11 mouse cellular contexts compared by ENCODE assay signal in genomic region chr11:88424034-88424767, GRCm38 (mm10).
DNase-seq lines count a peak whose midpoint lies in the region; ATAC-seq lines count a peak whose summit lies in the region.
"Had no signal": no experiment of that assay in that cellular context is flagged by ENCODE, and none has a peak within 500 bp of the region (broad histone marks: within the 10 kb centered on the region; RNA-seq: fewer than 3 reads in every experiment).

No protein-coding gene starts in this region.

- WGBS in heart, embryonic 10.5 days, result 70% methylated on average over 20 of the region's 20 CpGs
- WGBS in hindbrain, embryonic 15.5 days, result 17% methylated on average over 20 of the region's 20 CpGs
- 20% methylated on average over 20 of the region's 20 CpGs for WGBS in neural tube, embryonic 15.5 days

- H3K4me1 ChIP-seq in heart, embryonic 10.5 days, result peaks cover 79% of the 10 kb centered on the region
- H3K4me1 ChIP-seq in hindbrain, embryonic 15.5 days (replicated peaks), result peaks cover 86% of the 10 kb centered on the region
- H3K4me1 ChIP-seq in neural tube, embryonic 15.5 days, result peaks cover 81% of the 10 kb centered on the region

- no peak for DNase-seq in heart, embryonic 10.5 days (ENCODE audit: low spot score)
- DNase-seq in heart, postnatal 10 days, result no peak
- peak; percentile 35 for DNase-seq in lung, postnatal 10 days
- no peak for DNase-seq in lung, postnatal 25 days (ENCODE audit: low spot score)
- DNase-seq in urinary bladder, adult 18-20 months (ENCODE audit: low spot score in 2 of 2), result no peak
- DNase-seq in retina, postnatal 1 day, result no peak
- DNase-seq: adrenal gland, adult 2 months; spleen, adult 18-20 months had no signal

- no peak; the same call in 1 of the 2 replicates for ATAC-seq in hindbrain, embryonic 15.5 days (ENCODE audit: low FRiP score, low read depth)
- no peak for ATAC-seq in neural tube, embryonic 15.5 days (ENCODE audit: low FRiP score)
- ATAC-seq: intestine, postnatal 0 days had no signal

- H3K36me3 ChIP-seq in heart, embryonic 10.5 days, result no peaks in the 10 kb centered on the region
- no peaks in the 10 kb centered on the region for H3K36me3 ChIP-seq in hindbrain, embryonic 15.5 days
- no peaks in the 10 kb centered on the region for H3K36me3 ChIP-seq in neural tube, embryonic 15.5 days

- H3K27me3 ChIP-seq in heart, embryonic 10.5 days (ENCODE audit: insufficient read depth, poor library complexity, severe bottlenecking), result no peaks in the 10 kb centered on the region
- no peaks in the 10 kb centered on the region for H3K27me3 ChIP-seq in hindbrain, embryonic 15.5 days
- no peaks in the 10 kb centered on the region for H3K27me3 ChIP-seq in neural tube, embryonic 15.5 days (replicated peaks)

- H3K9me3 ChIP-seq in heart, embryonic 10.5 days, result no peaks in the 10 kb centered on the region
- H3K9me3 ChIP-seq in hindbrain, embryonic 15.5 days, result no peaks in the 10 kb centered on the region
- no peaks in the 10 kb centered on the region for H3K9me3 ChIP-seq in neural tube, embryonic 15.5 days (replicated peaks)

- H3K4me3 ChIP-seq in heart, embryonic 10.5 days, result no peak overlapping the region
- H3K4me3 ChIP-seq in hindbrain, embryonic 15.5 days, result no peak overlapping the region
- no peak overlapping the region for H3K4me3 ChIP-seq in neural tube, embryonic 15.5 days (replicated peaks)

- 0 out of 2 replicates have a peak overlapping the region, but pooled peaks have one; percentile 2 for H3K27ac ChIP-seq in heart, embryonic 10.5 days
- peak overlapping the region; percentile 63 for H3K27ac ChIP-seq in hindbrain, embryonic 15.5 days (replicated peaks)
- H3K27ac ChIP-seq in neural tube, embryonic 15.5 days (replicated peaks), result peak overlapping the region; percentile 29

- H3K9ac ChIP-seq in hindbrain, embryonic 15.5 days, result no peak overlapping the region
- no peak overlapping the region for H3K9ac ChIP-seq in neural tube, embryonic 15.5 days (replicated peaks)

- intact Hi-C loops in heart, postnatal 10 days (cut with DNase I), result no loop called here

- H3K4me2 ChIP-seq in hindbrain, embryonic 15.5 days, result no peak overlapping the region
- no peak overlapping the region for H3K4me2 ChIP-seq in neural tube, embryonic 15.5 days

Comparison
In these comparisons a context has a peak if more than half of its experiments do, and no peak if none do; other contexts are left out.
1. H3K27ac ChIP-seq: peak in every context shown above with its lines; median percentile 63 in hindbrain, embryonic 15.5 days; 29 in neural tube, embryonic 15.5 days; 2 in heart, embryonic 10.5 days.